Mouse (Mus musculus): ENCODE results near the gene Ap4b1. TPM values are rescaled to one million over a fixed set of nuclear protein-coding genes. Genes with fewer than 3 reads are reported as not detected.

Gene Ap4b1
- total RNA-seq, 2 experiments from 2014 or later: 18.8 to 23.7 TPM

DNA sequence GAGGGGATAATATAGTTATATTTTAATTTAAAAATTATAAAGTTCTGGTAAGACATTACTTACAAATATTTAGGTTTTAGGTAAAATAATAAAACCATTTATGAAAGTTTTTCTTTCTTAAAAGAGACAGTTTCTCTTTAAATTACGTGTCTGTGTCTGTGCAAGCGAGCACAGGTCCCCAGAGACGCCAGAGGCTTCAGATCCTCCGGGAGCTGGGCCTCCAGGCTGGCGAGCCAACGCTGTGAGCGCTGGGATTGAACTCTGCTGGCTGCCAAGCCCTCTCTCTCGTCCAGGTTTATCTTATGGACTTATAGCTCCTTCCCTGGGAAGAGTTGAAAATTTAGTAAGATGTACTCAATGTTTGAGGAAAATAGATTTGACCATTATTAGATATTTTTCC is 44.5 kb downstream of the Ap4b1 start:
- DNase-seq: peak; percentile 62

DNA sequence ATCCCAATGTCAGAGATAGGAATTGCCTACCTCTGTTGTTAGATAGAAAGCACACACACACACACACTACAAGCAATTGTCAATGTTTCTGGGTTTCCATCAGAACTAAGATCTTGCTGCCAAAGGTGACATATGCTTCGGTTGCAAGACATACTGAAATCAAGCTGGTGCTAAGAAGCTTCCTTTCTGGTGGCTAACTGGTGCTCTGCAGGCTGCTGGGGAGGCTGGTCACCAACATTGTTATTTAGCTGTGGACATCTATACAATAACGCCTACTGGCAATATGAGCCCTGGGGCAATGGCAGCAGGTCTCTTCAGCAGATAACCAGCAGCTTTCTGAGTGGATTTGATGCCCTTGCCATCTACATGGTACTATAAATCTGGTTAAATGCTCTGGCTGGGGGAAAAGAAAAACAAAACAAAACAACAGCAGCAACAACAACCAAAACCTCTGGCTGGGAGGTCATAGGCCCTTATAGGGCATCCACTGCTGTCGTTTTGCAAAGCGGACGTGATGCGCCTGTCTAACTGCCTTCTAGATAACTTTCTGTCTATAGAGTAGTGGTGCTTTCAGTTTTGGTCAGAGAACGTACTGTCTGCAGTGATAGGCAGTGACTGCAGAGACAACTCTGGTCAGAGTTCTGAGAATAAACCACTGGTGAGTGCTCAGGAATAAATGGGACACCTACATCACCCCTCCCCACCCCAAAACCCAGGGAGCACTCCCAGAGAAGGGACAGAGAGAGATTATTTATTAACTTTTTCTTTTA is 47.9 kb downstream of the Ap4b1 start:
- no peak for DNase-seq

- DNase-seq: no peak
Observed at GRCm38 (mm10) chr3:103857977-103858563, 48.8 kb downstream of the Ap4b1 start.

GRCm38 (mm10) chr3:103858881-103859801 is 49.8 kb downstream of the Ap4b1 start, which contains the start of gene Ptpn22:
Ptpn22 (plus strand) TSS chr3:103859795.
- no peak for DNase-seq

GRCm38 (mm10) chr3:103859851-103860391 is 50.6 kb downstream of the Ap4b1 start:
- peak; percentile 8 for DNase-seq

- DNase-seq: no peak
Observed at GRCm38 (mm10) chr3:103862721-103863220, 53.5 kb downstream of the Ap4b1 start.

DNA sequence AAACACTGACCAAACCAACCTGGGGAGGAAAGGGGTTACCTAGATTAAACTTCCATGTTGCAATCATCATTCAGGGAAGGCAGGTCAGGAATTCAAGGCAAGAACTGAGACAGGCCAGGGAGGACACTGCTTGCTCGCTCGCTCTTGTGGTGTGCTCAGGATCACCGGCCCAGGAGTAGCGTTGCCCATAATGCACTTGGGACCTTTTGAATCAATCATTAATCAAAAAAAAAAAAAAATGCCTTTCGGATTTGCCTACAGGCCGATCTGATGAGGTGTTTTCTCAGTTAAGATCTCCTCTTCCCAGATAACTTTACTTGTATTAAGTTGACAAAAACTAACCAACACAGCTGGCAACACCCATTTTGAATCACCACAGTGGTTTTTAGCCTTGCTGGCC is 54.9 kb downstream of the Ap4b1 start:
- DNase-seq: no peak

DNA sequence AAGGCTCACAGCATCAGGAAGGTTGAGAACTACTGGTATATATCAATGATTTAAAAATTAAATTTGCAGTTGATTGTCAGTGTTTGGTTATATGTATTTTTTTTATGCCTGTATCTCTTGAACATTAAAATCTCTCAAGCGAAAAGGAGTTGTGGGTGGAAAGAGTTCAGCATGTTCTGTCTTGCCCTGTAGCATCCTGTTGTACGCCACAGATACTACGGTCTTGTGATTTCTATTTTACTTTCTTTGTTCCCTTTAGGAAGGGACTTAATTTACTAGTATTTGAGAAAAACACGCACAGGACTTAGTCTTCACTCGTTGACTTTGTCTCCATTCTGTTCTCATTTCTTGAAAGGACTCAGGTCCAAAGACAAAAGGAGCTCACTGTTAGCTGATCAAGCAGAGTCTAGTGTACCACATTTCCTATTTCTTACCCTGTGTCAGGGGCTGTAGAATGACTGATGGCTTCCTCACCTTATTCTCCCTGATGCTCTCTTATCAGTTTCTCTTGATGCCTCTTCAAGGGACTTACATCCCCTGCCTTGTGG is 58.2 kb downstream of the Ap4b1 start:
- DNase-seq: no peak

DNA sequence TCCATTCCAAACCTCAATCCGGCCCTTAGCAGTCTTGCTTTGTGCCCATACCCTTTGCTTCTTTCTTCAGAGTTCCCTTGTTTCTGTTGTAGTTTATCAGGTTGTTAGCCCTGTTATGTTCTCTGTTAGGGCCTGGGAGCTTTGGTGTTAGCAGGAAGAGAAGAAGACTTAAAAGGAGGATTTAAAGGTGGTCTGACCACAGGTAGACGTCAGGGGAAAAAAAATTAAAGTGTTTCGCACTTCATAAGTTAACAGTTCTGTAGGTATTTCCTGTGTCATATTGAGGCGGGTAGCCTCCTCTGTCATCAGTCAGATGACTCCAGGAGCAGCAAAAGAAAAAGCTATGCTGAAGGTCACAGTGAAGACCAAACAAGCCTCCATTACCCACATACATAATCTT is 58.7 kb downstream of the Ap4b1 start:
- DNase-seq: no peak

Other genes with a start within 250 kb of the Ap4b1 start
- gene Syt6, start 234.3 kb upstream of the Ap4b1 start, total RNA-seq (2021): under 1 TPM in 1 of 2 experiments, not detected in 1; 0.12 TPM
- 1 to 10 TPM in 1 of 2 experiments, under 1 TPM in 1; 0.39 to 2.0 TPM for gene Atg4a-ps, start 163.5 kb upstream of the Ap4b1 start, total RNA-seq (2021)
- 10 to 100 TPM; 15.9 to 17.5 TPM for gene Olfml3, start 71.5 kb upstream of the Ap4b1 start, total RNA-seq (2021)
- not detected for gene Gm10964, start 70.2 kb upstream of the Ap4b1 start, total RNA-seq (2021)
- 100 to 1,000 TPM; 128 to 162 TPM for gene Hipk1, start 18.0 kb upstream of the Ap4b1 start, total RNA-seq (2021)
- 10 to 100 TPM; 15.1 to 16.9 TPM for gene Dclre1b, start 76 bp upstream of the Ap4b1 start, total RNA-seq (2021)
- under 1 TPM in 1 of 2 experiments, not detected in 1; 0.58 TPM for gene Gm43064, start 53 bp downstream of the Ap4b1 start, total RNA-seq (2021)
- gene Bcl2l15, start 23.1 kb downstream of the Ap4b1 start, total RNA-seq (2021): under 1 TPM in 1 of 2 experiments, not detected in 1; 0.36 TPM
- gene Ptpn22, start 50.3 kb downstream of the Ap4b1 start, total RNA-seq (2021): 1 to 10 TPM; 2.6 to 3.2 TPM
- gene Rsbn1, start 104.6 kb downstream of the Ap4b1 start, total RNA-seq (2021): 10 to 100 TPM; 16.0 to 17.7 TPM
- gene Phtf1, start 158.6 kb downstream of the Ap4b1 start, total RNA-seq (2021): 10 to 100 TPM; 16.4 to 19.4 TPM